Mouse (Mus musculus) midbrain, embryonic 15.5 days (tissue): ENCODE results near the gene Cdh12. TPM values are rescaled to one million over a fixed set of nuclear protein-coding genes. Genes with fewer than 3 reads are reported as not detected.
"Not testable (repeated sequence)": the region's sequence is repeated elsewhere in the genome, so short reads cannot be mapped to it uniquely, and the experiment has no call there.

Experiments
- ATAC-seq: fragments of 200-750 bp; cut with Nextera tagmentation; replicated peaks from 2 replicates; pipeline ENCODE4 v1.8.0; 2017; ENCODE audit warnings: moderate TSS enrichment
- H3K27ac ChIP-seq: fragments of 300-500 bp; sonication (generic); 2 replicates; pipeline ENCODE4 v1.5.1; 2015; ENCODE audit warnings: mild to moderate bottlenecking, inconsistent platforms
- H3K27me3 ChIP-seq: fragments of 300-500 bp; sonication (generic); replicated peaks from 2 replicates; pipeline ENCODE4 v1.6.1; 2015; ENCODE audit warnings: inconsistent platforms
- H3K36me3 ChIP-seq: fragments of 300-500 bp; sonication (generic); replicated peaks from 2 replicates; pipeline ENCODE4 v1.6.1; 2015; ENCODE audit warnings: inconsistent platforms
- H3K4me1 ChIP-seq: fragments of 300-500 bp; sonication (generic); 2 replicates; pipeline ENCODE4 v1.6.1; 2015; ENCODE audit warnings: inconsistent platforms
- H3K4me2 ChIP-seq: fragments of 300-500 bp; sonication (generic); 2 replicates; pipeline ENCODE4 v1.6.1; 2015; ENCODE audit warnings: inconsistent platforms, mild to moderate bottlenecking, moderate library complexity
- H3K4me3 ChIP-seq: fragments of 300-500 bp; sonication (generic); 2 replicates; pipeline ENCODE4 v1.5.1; 2015; ENCODE audit warnings: mild to moderate bottlenecking, inconsistent platforms
- H3K9ac ChIP-seq: fragments of 300-500 bp; sonication (generic); 2 replicates; pipeline ENCODE4 v1.6.1; 2015; ENCODE audit warnings: mild to moderate bottlenecking, inconsistent platforms
- H3K9me3 ChIP-seq: fragments of 300-500 bp; sonication (generic); 2 replicates; pipeline ENCODE4 v1.6.1; 2016; ENCODE audit warnings: inconsistent platforms
- WGBS: fragments of 180-500 bp; shearing (Covaris S2); methylation state at CpG from one replicate; pipeline ENCODE4 v1.1.7; 2015; ENCODE audit warnings: mixed read lengths; 5-methylcytosine and 5-hydroxymethylcytosine counted together
- polyA plus RNA-seq: library from polyadenylated mRNA; unstranded; fragments of >200 nt; fragmentation: Nextera tagmentation; extraction: Ambion mirVana; gene quantifications from 2 replicates; pipeline ENCODE4 v1.2.1, GENCODE M21; 2015

Cdh12 gene
- polyA plus RNA-seq, 1 experiment from 2014 or later = 7.9 TPM

DNA sequence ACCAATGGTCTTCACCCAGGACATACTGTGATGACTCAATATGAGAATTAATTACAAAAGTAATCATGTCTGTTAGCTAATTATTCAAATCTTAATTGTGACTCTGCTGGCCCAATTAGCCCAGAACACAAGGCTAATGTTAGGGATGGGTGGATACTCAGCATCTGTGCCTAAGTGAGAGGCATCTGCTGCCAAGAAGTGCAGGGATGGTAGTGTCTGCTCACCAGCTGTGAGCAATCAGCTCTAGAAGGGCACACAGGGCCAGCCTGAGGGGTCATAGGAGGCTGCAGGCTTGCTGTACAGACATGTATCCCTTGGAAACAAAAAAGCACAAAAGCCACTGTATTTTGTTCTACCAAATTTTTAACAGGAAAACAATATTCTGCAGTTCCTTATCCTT lies 681.6 kb downstream of the Cdh12 start:
- no peaks in the 10 kb centered on the region for H3K4me1 ChIP-seq

DNA sequence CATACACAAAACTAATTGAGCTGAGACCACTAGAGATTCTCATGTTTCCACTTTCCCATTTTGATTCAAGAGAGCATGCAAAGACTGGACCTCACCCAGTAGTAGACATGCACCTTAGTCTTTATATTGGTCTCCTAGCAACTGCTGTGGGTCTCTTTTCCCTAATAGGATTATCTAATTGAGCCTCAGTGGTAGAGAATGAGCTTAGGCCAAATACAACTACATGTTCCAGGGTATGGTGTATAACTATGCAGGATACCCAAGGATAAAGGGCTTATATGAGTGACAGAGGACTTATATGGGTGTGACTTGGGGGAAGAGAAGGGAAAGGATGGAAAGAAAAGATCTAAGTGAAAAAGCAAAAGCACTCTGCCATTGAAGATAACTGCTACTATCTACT lies 683.9 kb downstream of the Cdh12 start:
- H3K27ac ChIP-seq = no peak overlapping the region
- H3K9me3 ChIP-seq = no peaks in the 10 kb centered on the region
- ATAC-seq = no peak
- no peak overlapping the region for H3K4me3 ChIP-seq
- no peak overlapping the region for H3K9ac ChIP-seq
- no peaks in the 10 kb centered on the region for H3K36me3 ChIP-seq
- H3K27me3 ChIP-seq = no peaks in the 10 kb centered on the region
- H3K4me2 ChIP-seq = no peak overlapping the region
- H3K4me1 ChIP-seq = no peaks in the 10 kb centered on the region

More for the DNA sequence above, 681.6 kb downstream of the Cdh12 start:
- Histone ChIP-seq H3K9me3 (no peaks in the 10 kb centered on the region), H3K27ac (no peak overlapping the region), H3K9ac (no peak overlapping the region), H3K4me2 (no peak overlapping the region), H3K27me3 (no peaks in the 10 kb centered on the region), H3K4me3 (no peak overlapping the region), H3K36me3 (no peaks in the 10 kb centered on the region)
- ATAC-seq = no peak

DNA sequence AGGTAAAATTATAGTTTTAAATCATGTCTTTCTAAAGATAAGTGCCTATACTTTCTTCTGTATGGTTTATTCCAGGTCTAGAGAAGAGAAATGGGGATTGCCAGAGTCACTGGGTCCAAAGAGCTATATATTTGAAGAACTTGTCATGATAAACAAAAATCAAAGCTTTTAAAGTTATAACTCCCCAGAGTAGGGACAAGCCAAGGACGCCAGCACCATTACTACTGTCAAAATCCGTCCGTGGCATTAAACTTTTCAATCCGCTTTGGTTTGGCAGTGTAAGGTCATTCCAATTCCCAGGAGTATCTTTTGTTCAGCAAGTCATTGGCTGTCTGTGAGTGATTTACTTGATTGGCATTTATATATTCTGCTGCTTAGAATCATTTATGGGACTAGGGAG lies 697.8 kb downstream of the Cdh12 start:
- no peak overlapping the region for H3K9ac ChIP-seq
- WGBS = 68% methylated on average over 4 of the region's 4 CpGs

DNA sequence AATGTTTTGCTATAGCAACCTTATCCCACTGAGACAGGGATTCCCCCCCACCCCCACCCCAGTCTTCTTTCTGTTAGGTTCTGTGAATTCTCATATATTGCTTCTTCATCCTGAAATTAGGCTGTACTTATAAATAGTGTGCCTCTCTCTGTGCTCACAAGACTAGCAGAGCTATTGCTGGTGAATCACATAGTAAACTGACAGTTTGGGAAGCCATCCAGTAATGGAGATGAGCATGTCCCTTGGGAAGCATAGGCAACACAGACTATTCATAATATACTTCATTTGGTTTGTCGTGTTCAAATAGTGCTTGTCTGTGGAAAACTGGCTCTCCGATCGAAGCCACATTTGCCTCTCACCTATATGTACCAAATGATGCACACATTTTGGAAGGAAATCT lies 704.5 kb downstream of the Cdh12 start:
- no peaks in the 10 kb centered on the region for H3K9me3 ChIP-seq
- no peak overlapping the region for H3K27ac ChIP-seq
- WGBS = 76% methylated on average over 3 of the region's 3 CpGs
- no peak overlapping the region for H3K9ac ChIP-seq
- no peaks in the 10 kb centered on the region for H3K27me3 ChIP-seq
- no peak for ATAC-seq
- no peak overlapping the region for H3K4me2 ChIP-seq
- no peaks in the 10 kb centered on the region for H3K4me1 ChIP-seq
- no peak overlapping the region for H3K4me3 ChIP-seq
- H3K36me3 ChIP-seq = no peaks in the 10 kb centered on the region

More for the DNA sequence above, 697.8 kb downstream of the Cdh12 start:
- Histone ChIP-seq H3K27me3 (no peaks in the 10 kb centered on the region), H3K27ac (no peak overlapping the region), H3K4me2 (no peak overlapping the region), H3K4me3 (no peak overlapping the region), H3K9me3 (no peaks in the 10 kb centered on the region), H3K4me1 (no peaks in the 10 kb centered on the region), H3K36me3 (no peaks in the 10 kb centered on the region)
- ATAC-seq = no peak

DNA sequence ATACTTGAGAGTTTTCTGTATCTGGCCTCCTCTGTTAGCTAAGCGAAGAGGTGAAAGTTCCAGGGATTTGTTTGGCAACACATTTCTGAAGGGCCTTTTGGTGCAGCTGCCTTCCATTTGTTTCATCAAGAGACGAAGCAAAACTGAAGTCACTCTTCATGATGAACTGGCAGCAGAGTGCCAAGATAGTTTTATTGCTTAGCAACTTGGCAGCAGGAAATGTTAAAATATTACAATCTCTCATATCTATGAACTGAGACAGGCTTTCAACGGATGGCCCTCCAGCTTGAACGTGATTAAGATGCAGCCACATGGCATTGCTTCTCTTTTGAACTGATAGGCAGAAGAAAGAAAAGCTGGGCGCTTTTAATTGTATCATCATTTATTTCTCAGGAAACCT lies 730.7 kb downstream of the Cdh12 start:
- no peak for ATAC-seq
- Histone ChIP-seq H3K4me3 (no peak overlapping the region), H3K4me2 (no peak overlapping the region), H3K27me3 (no peaks in the 10 kb centered on the region), H3K27ac (no peak overlapping the region), H3K4me1 (0 out of 2 replicates have a peak, but pooled peaks cover 4% of the 10 kb centered on the region), H3K36me3 (no peaks in the 10 kb centered on the region), H3K9me3 (no peaks in the 10 kb centered on the region), H3K9ac (no peak overlapping the region)
- 49% methylated on average over 5 of the region's 5 CpGs for WGBS

DNA sequence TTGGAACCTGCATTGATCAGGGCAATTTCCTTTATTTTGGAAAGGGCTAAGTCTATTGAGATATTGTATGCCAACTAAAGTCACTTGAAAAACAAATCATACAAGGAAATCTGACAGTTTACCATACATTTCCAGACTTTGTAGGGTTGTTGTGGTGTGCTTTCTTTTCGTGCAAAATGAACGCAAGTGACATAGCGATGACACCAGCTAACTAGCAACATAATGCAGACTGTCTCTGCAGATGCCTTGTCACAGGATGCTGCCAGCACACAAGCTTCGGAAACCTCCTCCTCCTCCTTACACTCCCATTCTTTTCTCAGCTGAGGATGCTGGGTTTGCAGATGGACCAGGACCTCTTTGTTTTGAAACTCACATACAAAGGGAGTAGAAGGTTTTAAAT lies 731.1 kb downstream of the Cdh12 start:
- H3K9ac ChIP-seq = no peak overlapping the region
- WGBS = 55% methylated on average over 4 of the region's 4 CpGs
- no peak overlapping the region for H3K27ac ChIP-seq
- 0 out of 2 replicates have a peak, but pooled peaks cover 4% of the 10 kb centered on the region for H3K4me1 ChIP-seq
- H3K9me3 ChIP-seq = no peaks in the 10 kb centered on the region
- H3K4me2 ChIP-seq = no peak overlapping the region
- H3K4me3 ChIP-seq = no peak overlapping the region
- no peaks in the 10 kb centered on the region for H3K27me3 ChIP-seq
- no peaks in the 10 kb centered on the region for H3K36me3 ChIP-seq
- no peak for ATAC-seq

DNA sequence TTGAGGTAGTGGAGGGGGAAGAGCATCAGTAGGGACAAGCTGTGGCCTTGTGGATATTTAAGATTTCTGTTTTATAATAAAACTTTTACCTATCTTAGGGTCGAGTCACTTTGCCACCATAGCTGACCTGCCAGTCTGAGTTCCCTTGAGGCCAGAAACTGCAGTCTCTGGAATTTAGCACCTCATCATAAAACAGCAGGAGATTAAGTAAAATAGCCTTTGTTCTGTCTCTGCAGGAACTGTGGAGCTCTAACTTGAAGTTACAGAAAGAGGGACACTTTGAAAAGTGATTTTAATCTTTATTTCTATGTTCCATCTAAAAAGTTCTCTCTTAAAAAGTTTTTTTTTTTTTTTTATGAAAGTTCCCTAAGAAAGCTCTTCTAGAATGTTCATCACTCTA lies 736.7 kb downstream of the Cdh12 start:
- no peaks in the 10 kb centered on the region for H3K36me3 ChIP-seq
- no peaks in the 10 kb centered on the region for H3K27me3 ChIP-seq
- 63% methylated on average over 1 of the region's 1 CpGs for WGBS
- H3K4me1 ChIP-seq = no peaks in the 10 kb centered on the region
- H3K4me3 ChIP-seq = no peak overlapping the region
- no peaks in the 10 kb centered on the region for H3K9me3 ChIP-seq
- H3K27ac ChIP-seq = no peak overlapping the region
- H3K4me2 ChIP-seq = no peak overlapping the region
- H3K9ac ChIP-seq = no peak overlapping the region
- ATAC-seq = no peak

DNA sequence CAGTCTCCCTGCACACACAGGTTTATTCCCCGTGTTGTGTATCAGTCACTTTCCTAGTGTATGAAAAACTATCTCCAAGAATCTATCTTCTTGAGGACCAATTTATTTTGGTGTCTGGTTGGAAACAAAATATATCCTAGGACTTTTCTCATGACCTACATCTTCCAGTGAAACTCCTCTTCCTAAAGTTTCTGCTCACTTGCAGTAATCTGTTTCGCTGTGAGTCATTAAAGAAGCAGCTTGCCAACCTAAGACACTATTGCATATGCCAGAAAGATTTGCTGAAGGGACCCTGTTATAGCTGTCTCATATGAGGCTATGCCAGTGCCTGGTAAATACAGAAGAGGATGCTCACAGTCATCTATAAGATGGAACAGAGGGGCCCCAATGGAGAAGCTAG lies 761.0 kb downstream of the Cdh12 start:
- H3K27me3 ChIP-seq, H3K36me3 ChIP-seq, H3K9me3 ChIP-seq, H3K4me3 ChIP-seq, H3K27ac ChIP-seq, H3K4me2 ChIP-seq, ATAC-seq, H3K4me1 ChIP-seq, H3K9ac ChIP-seq: not testable (repeated sequence)
- 94% methylated on average over 2 of the region's 2 CpGs for WGBS

DNA sequence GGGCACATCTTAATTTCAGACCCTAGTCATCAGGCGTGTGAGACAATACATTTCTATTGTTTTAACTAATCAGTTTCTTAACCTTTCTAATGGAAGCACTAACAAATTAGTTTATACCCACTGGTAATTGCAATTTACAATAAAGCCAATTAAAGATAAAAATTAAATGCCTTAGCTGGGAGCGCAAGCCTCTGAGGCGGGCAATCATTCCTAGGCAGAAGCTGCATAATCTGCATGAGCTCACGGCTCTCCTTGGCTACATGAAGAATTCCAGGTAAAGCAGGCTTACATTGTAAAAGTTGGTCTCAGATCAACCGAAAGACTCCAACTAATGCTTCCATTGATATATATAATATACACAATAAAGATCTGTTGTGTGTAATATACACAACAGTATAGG lies 773.9 kb downstream of the Cdh12 start:
- Histone ChIP-seq H3K9me3 (no peaks in the 10 kb centered on the region), H3K27me3 (no peaks in the 10 kb centered on the region), H3K4me3 (no peak overlapping the region), H3K4me1 (no peaks in the 10 kb centered on the region), H3K27ac (no peak overlapping the region), H3K4me2 (no peak overlapping the region), H3K36me3 (no peaks in the 10 kb centered on the region), H3K9ac (no peak overlapping the region)
- 0 out of 2 replicates have a peak, but pooled peaks have one; percentile 42 for ATAC-seq
- WGBS = 72% methylated on average over 5 of the region's 5 CpGs

DNA sequence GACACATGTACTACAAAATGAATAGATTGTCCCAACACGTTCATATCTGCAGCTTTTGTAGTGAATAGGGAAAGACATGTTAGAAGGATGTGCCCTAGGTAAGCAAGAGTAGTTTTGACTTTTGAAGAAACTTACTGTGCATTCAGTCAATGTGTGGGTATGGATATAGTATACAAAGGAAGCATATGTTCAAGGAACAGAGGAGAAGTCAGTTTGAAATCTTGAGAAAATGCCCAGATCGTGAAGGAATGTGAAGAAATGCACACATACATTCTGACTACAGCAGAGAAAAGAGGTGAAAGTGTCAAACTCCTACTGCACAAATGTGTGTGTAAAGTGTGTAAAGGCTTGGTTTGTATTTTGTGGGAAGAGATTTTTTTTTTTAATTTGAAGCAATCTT lies 812.3 kb downstream of the Cdh12 start:
- Histone ChIP-seq H3K4me1 (no peaks in the 10 kb centered on the region), H3K4me2 (no peak overlapping the region), H3K27ac (no peak overlapping the region), H3K9me3 (no peaks in the 10 kb centered on the region), H3K9ac (no peak overlapping the region), H3K36me3 (no peaks in the 10 kb centered on the region), H3K27me3 (no peaks in the 10 kb centered on the region), H3K4me3 (no peak overlapping the region)
- no peak for ATAC-seq
- 91% methylated on average over 2 of the region's 2 CpGs for WGBS

DNA sequence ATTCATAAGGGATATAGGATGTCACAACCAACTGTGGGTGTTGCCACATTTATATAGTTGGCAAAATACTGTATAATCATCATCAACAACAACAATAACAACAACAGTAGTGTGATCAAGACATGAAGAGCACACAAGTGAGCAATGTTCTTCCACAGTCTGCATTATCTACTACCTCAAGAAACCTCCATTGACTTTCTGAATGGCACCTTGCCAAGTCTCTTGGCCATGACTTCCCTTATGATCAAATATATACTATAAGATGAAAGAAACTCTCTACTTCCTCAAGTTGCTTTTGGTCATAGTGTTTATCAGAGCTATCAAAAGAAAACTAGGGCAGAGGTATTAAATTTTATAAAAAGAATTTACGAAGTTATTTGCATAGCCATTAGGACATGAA lies 820.8 kb downstream of the Cdh12 start:
- no peak overlapping the region for H3K4me3 ChIP-seq
- ATAC-seq = no peak

DNA sequence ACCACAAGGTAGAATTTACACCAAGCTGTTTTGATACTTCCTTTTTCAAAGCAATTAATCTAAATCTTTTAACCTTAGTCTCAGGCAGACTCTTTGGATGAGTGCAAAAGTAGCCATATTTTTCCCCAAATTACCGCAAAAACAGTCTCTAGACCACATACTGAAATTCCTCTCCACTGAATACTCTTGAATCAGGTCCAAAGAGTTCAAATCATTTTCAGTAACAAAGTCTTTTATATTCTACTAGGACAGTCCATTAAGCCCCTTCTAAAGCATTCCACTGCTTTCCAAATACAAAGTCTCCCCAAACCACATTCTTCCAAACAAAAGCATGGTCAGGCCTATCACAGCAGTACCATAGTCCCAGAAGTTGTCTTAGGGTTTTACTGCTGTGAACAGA lies 848.0 kb downstream of the Cdh12 start:
- no peak for ATAC-seq
- WGBS = 93% methylated on average over 1 of the region's 1 CpGs
- Histone ChIP-seq H3K9me3 (no peaks in the 10 kb centered on the region), H3K27ac (no peak overlapping the region), H3K36me3 (no peaks in the 10 kb centered on the region), H3K4me1 (no peaks in the 10 kb centered on the region), H3K4me2 (no peak overlapping the region), H3K9ac (no peak overlapping the region), H3K27me3 (no peaks in the 10 kb centered on the region), H3K4me3 (no peak overlapping the region)

More for the DNA sequence above, 820.8 kb downstream of the Cdh12 start:
- H3K27ac ChIP-seq = no peak overlapping the region
- no peaks in the 10 kb centered on the region for H3K36me3 ChIP-seq
- no peaks in the 10 kb centered on the region for H3K4me1 ChIP-seq
- 94% methylated on average over 1 of the region's 1 CpGs for WGBS
- H3K9me3 ChIP-seq = no peaks in the 10 kb centered on the region
- no peak overlapping the region for H3K9ac ChIP-seq
- no peak overlapping the region for H3K4me2 ChIP-seq
- H3K27me3 ChIP-seq = no peaks in the 10 kb centered on the region

DNA sequence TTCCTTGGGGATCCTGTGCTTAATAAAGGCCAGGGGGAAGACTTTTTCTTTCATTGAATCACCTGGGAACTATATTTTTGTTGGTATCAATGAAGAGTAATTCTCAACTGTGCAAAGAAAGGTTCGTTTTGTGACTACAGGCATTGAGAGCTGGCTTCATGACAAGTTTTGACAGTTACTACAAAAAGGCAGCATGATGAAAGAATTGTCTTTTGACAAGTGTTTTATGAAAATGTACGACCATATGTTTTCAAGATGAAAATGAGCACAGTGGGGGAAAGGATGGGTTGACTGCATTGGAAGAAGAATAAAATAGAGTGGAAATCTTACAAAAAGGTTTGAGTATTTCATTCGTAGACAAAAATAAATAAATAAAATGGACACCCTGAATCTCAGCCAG lies 866.4 kb downstream of the Cdh12 start:
- no peak overlapping the region for H3K27ac ChIP-seq
- no peaks in the 10 kb centered on the region for H3K4me1 ChIP-seq
- H3K9me3 ChIP-seq = no peaks in the 10 kb centered on the region
- ATAC-seq = no peak
- H3K27me3 ChIP-seq = no peaks in the 10 kb centered on the region
- no peak overlapping the region for H3K4me3 ChIP-seq
- WGBS = 76% methylated on average over 3 of the region's 3 CpGs
- H3K9ac ChIP-seq = no peak overlapping the region
- H3K4me2 ChIP-seq = no peak overlapping the region
- no peaks in the 10 kb centered on the region for H3K36me3 ChIP-seq

DNA sequence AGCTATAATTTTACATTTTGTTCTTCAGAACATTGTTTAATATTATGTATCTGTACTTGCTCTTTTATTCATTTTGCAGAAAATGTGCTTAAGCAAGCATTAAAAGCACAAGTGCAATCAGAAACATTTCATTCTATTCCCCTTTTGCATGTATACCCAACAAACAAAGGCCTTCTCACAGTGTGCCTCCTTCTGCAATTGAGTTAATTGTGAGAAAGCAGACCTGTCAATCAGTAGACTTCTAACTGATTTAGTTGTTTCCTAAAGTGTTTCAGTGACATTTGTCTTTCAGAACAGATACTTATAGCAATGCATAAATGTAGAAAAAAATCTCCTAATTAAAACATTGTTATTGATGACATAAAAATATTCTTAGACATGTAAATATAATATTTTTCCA lies 894.8 kb downstream of the Cdh12 start:
- H3K27ac ChIP-seq = no peak overlapping the region
- H3K9ac ChIP-seq = no peak overlapping the region
- no peak overlapping the region for H3K4me2 ChIP-seq
- no peaks in the 10 kb centered on the region for H3K27me3 ChIP-seq
- no peaks in the 10 kb centered on the region for H3K36me3 ChIP-seq
- H3K4me1 ChIP-seq = peaks cover 3% of the 10 kb centered on the region; the same call in 1 of the 2 replicates
- ATAC-seq = 0 out of 2 replicates have a peak, but pooled peaks have one; percentile 39
- no peaks in the 10 kb centered on the region for H3K9me3 ChIP-seq
- H3K4me3 ChIP-seq = no peak overlapping the region
